Mouse (Mus musculus): ENCODE results near the gene Speg.

- TF ChIP-seq CTCF (IDR thresholded peaks at IDR 0.05; ENCODE audit: insufficient read depth, low read length), result 0 out of 2 replicates have a peak, but pooled peaks have one; percentile 8
- no peak for TF ChIP-seq POLR2A (IDR thresholded peaks at IDR 0.05; ENCODE audit: borderline replicate concordance, extremely low read depth, low read depth, low read length)
These were observed 81.9 kb downstream of the Speg start for GRCm38 (mm10) chr1:75456746-75457564.
